Mouse (Mus musculus) liver, postnatal 0 days (tissue): Measurements from ENCODE around the gene Thsd4.

Experiments used
- CTCF ChIP-seq: sonication (generic); IDR thresholded peaks from 2 replicates; pipeline ENCODE4 v1.5.1; 2016; ENCODE audit warnings: antibody characterized with exemption, low read depth
- EP300 ChIP-seq: IDR thresholded peaks from 2 replicates; pipeline ENCODE4 v1.6.1; 2016; ENCODE audit warnings: antibody characterized with exemption, low read depth, mild to moderate bottlenecking

- TF ChIP-seq CTCF (no peak), EP300 (no peak)
Observed at GRCm38 (mm10) chr9:60352351-60352750, 169.5 kb downstream of the Thsd4 start.
